Mouse (Mus musculus): ENCODE data around the gene Vps13c.

Vps13c gene

DNA sequence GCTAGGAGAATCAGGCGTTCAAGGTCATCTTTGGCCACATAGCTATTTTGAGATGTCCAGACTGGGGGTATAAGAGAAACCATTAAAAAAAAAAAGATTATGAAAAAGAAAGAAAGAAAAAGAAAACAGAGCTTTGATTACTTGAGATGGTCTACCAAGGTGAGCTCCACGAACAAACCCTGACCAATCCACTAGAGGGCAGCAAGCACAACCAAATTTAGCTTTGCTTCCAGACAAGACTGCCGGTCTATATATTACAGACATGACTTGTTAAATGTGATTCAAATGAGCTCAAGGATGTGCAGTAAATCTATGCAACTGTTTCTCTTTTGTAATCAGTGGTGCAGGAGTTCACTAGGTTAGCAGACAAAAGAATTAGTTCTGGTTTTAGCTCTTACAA is 12.0 kb upstream of the Vps13c start:
- in situ Hi-C loops (cut with MboI; ENCODE audit: unreplicated experiment in 2 of 2) = loop anchor here in 1 of 2 experiments (5.0 to 25.0 kb wide), 2 partner anchors 144 to 1559 kb away; partner anchors contain the start of gene Ice2

DNA sequence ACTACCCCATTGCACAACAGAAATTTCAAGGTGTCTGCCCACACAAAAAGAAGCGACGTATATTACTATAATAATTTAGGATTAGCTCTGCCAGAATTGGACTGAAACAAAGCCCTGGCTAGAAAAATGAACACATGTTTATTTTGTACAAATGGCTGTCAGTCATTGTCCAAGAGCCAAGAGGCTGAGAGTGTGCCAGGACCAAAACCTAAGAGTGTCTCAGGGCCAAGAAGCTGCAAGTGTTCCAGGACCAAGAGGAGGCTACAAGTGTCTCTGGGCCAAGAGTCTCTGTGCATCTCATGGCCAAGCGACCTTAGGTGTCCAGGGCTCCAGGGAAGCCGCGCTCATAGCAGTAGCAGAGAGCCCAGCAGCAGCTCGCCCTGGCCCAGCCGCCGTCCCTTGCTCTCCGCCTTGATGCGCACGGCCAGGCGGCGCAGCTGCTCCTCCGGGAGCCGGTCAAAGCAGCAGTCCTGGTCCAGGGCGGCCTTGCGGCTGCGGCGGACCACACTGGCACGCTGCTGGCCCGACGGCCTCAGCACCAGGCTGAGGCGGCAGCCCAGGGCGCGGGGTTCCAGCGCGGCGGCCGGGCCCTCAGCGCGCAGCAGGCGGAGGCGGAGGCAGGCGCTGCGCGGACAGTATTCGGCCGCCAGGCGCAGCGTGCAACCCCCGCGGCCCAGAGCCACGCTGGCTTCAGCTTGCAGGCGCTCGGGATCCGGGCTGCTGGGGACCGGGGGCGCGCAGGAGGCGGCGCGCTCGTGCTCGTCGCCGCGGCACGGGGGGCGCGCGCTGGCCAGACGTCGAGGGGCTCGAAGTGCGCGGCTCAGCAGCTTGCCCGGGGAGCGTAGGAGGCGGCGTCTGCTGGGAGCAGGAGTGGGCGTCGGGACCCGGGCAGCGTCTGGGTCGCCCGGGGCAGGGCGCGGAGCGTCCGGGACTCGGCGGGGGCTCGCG is 9.5 kb upstream of the Vps13c start:
- in situ Hi-C loops (cut with MboI; ENCODE audit: unreplicated experiment in 2 of 2) = loop anchor here (5.0 to 25.0 kb wide), 2 partner anchors 142 to 1557 kb away; partner anchors contain the start of gene Ice2 (in 1 of the 2)

- in situ Hi-C loops (cut with MboI; ENCODE audit: unreplicated experiment in 2 of 2) = loop anchor here (5.0 to 25.0 kb wide), 2 partner anchors 141 to 1556 kb away; partner anchors contain the start of gene Ice2 (in 1 of the 2)
Observed at GRCm38 (mm10) chr9:67831359-67832045, 8.7 kb upstream of the Vps13c start.

DNA sequence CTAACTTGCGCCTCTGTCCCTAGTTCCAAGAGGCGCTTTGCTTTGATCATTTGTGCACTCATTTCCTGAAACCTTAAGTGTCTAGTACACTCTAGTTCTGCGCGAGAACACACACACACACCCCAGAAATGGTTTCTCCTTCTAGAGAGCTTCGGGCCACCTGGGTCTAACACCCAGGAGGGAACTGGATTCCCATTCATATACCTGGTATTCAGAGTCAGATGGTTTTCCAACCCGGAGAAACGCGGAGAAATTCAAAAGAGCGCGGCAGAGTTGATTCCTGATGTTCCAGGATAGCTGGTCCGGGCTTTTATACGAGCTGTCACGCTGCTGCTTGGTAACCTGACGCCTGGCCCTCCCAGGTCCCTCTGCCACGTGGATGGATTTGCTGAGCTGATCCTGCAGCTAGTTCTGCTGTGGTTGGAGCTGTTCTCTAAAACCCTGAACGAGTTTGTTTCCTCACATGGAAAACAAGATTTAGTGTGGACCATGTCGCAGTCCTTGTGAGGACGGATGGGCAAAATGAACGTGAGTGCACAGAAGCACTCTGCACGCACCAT is 8.1 kb upstream of the Vps13c start, which contains the start of gene C2cd4a:
TSS of gene C2cd4a (minus strand) at position 285 of the 560 bp plus-strand sequence.
- in situ Hi-C loops (cut with MboI; ENCODE audit: unreplicated experiment in 2 of 2) = loop anchor here (5.0 to 25.0 kb wide), 2 partner anchors 140 to 1555 kb away; partner anchors contain the start of gene Ice2 (in 1 of the 2)

GRCm38 (mm10) chr9:67834535-67834934 is 5.7 kb upstream of the Vps13c start:
- in situ Hi-C loops (cut with MboI; ENCODE audit: unreplicated experiment in 2 of 2) = loop anchor here (5.0 to 25.0 kb wide), 2 partner anchors 138 to 1553 kb away; partner anchors contain the start of gene Ice2 (in 1 of the 2)

- in situ Hi-C loops (cut with MboI; ENCODE audit: unreplicated experiment in 2 of 2) = loop anchor here in 1 of 2 experiments (25.0 kb wide), 1 partner anchor 1550 kb away; the partner anchor contains the start of gene Ice2
Observed at GRCm38 (mm10) chr9:67837311-67837710, 2.9 kb upstream of the Vps13c start.

DNA sequence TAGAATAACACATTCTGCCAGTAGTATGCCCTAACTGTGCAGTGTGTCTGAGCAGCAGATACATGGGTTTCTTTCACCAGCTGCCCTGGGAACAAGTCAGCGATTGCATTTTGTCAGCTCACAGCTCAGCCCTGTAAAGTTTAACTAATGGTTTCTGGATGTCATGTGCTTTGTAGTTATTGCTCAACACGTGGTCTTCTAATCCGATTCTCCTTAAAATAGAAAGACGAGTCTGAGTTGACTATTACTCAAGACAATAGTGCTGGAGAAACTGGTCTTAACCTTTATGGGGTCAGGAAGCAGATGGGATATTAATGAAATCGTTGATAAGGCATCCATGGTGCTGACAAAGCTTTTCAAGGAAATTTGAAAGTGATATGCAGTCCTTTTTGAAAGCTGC is 2.6 kb downstream of the Vps13c start:
- in situ Hi-C loops (cut with MboI; ENCODE audit: unreplicated experiment in 2 of 2) = loop anchor here in 1 of 2 experiments (25.0 kb wide), 1 partner anchor 1545 kb away; the partner anchor contains the start of gene Ice2

DNA sequence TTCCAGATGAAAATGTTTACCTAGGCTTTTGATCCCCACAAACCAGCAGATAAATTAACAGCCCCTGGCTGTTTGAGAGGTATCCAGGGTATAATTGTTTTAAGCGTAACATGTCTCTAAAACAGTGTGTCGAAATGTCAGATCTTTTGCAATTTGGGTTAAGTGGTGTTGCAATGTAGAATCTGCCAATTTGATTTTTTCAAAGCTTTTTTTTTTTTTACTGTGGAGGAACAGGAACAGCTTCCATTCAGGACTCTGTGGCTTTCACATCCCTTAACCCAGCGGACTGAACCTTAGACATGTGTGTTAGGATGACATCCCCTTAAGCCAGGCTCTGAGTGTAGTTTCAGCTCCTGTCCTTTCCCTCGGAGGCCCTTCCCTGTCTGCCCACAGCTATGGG is 4.8 kb downstream of the Vps13c start:
- in situ Hi-C loops (cut with MboI; ENCODE audit: unreplicated experiment in 2 of 2) = loop anchor here in 1 of 2 experiments (25.0 kb wide), 1 partner anchor 1542 kb away; the partner anchor contains the start of gene Ice2

DNA sequence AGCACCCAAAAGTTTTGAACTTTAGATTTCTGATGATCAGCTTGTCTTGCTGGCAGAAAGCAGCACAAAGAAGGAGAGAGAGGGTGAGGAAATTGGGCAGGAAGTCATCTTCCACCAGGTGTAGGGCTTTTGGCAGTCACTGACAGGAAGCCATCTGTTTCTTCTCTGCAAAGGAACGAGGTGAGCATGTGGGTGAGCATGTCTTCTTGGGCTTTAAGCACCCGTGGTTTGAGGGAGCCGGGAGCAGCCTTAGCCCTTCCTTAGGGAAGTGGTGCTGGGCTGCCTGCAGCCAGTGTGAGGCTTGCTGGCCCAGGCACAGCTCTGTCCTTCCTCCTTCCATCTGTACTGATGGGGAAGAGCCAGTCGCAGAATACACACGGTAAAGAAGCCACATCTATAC is 5.5 kb downstream of the Vps13c start:
- in situ Hi-C loops (cut with MboI; ENCODE audit: unreplicated experiment in 2 of 2) = loop anchor here in 1 of 2 experiments (25.0 kb wide), 1 partner anchor 1542 kb away; the partner anchor contains the start of gene Ice2

GRCm38 (mm10) chr9:67846089-67846488 is 5.9 kb downstream of the Vps13c start:
- in situ Hi-C loops (cut with MboI; ENCODE audit: unreplicated experiment in 2 of 2) = loop anchor here in 1 of 2 experiments (25.0 kb wide), 1 partner anchor 1541 kb away; the partner anchor contains the start of gene Ice2

- in situ Hi-C loops (cut with MboI; ENCODE audit: unreplicated experiment in 2 of 2) = loop anchor here in 1 of 2 experiments (25.0 kb wide), 1 partner anchor 1540 kb away; the partner anchor contains the start of gene Ice2
Observed at GRCm38 (mm10) chr9:67847606-67848005, 7.4 kb downstream of the Vps13c start.

- in situ Hi-C loops (cut with MboI; ENCODE audit: unreplicated experiment in 2 of 2) = loop anchor here in 1 of 2 experiments (25.0 kb wide), 1 partner anchor 1538 kb away; the partner anchor contains the start of gene Ice2
Observed at GRCm38 (mm10) chr9:67849397-67849796, 9.2 kb downstream of the Vps13c start.

GRCm38 (mm10) chr9:67849846-67850245 is 9.7 kb downstream of the Vps13c start:
- in situ Hi-C loops (cut with MboI; ENCODE audit: unreplicated experiment in 2 of 2) = loop anchor here in 1 of 2 experiments (25.0 kb wide), 1 partner anchor 1537 kb away; the partner anchor contains the start of gene Ice2

- in situ Hi-C loops (cut with MboI; ENCODE audit: unreplicated experiment in 2 of 2) = no loop called here
Observed at GRCm38 (mm10) chr9:67851150-67851549, 11.0 kb downstream of the Vps13c start.

- in situ Hi-C loops (cut with MboI; ENCODE audit: unreplicated experiment in 2 of 2) = no loop called here
Observed at GRCm38 (mm10) chr9:67860273-67860672, 20.1 kb downstream of the Vps13c start.

DNA sequence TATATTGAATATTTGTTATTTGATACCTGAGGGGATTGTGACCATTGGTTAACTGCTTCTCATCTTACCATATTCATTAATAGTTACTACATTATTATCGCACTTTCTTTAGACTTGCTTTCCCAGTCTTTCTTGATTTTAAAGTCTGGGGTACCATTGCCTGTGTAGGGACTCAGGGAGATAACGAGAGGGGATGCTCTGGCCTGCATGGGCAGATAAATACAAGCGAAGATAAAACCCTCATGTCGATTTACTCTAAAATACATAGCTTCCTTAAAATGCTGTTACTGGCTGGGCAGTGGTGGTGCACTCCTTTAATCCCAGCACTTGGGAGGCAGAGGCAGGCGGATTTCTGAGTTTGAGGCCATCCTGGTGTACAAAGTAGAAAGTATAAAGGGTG is 23.1 kb downstream of the Vps13c start:
- in situ Hi-C loops (cut with MboI; ENCODE audit: unreplicated experiment in 2 of 2) = no loop called here

DNA sequence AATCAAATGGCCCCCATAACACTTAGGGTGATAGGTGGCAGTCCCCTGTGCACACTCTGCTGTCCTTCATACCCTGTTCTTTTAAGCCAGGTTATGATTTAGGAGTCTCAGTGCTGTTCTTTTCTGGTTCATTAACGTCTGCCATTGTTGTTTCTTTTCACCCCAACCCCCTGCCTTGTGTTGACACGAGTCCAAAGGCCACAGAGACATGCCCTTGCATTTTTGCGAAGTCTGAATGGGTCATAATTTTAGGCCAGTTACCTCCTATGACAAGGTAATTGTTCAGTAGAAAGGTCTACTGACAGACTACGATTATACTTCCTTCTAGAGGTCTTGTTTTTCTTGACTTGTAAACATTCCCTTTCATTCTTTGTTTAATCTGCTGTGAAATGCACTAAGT is 23.8 kb downstream of the Vps13c start:
- in situ Hi-C loops (cut with MboI; ENCODE audit: unreplicated experiment in 2 of 2) = no loop called here

- in situ Hi-C loops (cut with MboI; ENCODE audit: unreplicated experiment in 2 of 2) = no loop called here
Observed at GRCm38 (mm10) chr9:67865411-67865810, 25.2 kb downstream of the Vps13c start.

DNA sequence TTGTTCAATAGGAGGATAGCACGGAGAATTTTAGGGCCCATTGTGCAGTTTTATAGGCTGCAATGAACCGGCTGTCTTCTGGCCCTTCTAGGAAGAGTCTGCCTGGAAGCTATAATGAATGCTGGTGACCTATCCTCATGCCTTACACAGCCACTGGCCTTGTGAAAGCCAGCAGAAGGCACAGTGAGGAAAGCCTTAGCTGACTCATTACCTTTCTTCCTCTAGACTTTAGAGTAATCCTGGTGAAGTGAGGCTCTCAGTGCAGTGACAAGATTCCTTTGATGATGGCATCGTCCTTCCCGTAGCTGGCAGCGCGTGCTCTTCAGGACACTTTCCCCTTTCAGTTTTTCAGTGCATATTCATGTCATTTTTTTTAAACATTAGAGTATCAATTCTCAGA is 27.2 kb downstream of the Vps13c start:
- in situ Hi-C loops (cut with MboI; ENCODE audit: unreplicated experiment in 2 of 2) = no loop called here
